Mouse (Mus musculus): ENCODE measurements around the gene Gm48551. TPM values are rescaled to one million over a fixed set of nuclear protein-coding genes. Genes with fewer than 3 reads are reported as not detected.

Gm48551 gene
- polyA plus RNA-seq (2014; fragmentation: Illumina TruSeq; extraction: RNeasy Lipid Tissue Mini Kit (QIAGEN cat#74804); ENCODE audit: low read depth, low replicate concordance), result not detected

GRCm38 (mm10) chr10:81383802-81384604 is at the start of gene Gm48551, which contains the start of gene Dohh:
Gm48551 (plus strand) TSS chr10:81384466.
Dohh (plus strand) TSS chr10:81384428.

GRCm38 (mm10) chr10:81342686-81343505 is 41.4 kb upstream of the Gm48551 start, which contains the start of gene Gipc3:
Gipc3 (minus strand) TSS chr10:81343266.

GRCm38 (mm10) chr10:81350351-81351063 is 33.8 kb upstream of the Gm48551 start, which contains the start of gene Hmg20b:
Hmg20b (minus strand) TSS chr10:81350480.

GRCm38 (mm10) chr10:81356991-81357844 is 27.0 kb upstream of the Gm48551 start, which contains the start of gene Mfsd12:
Mfsd12 (plus strand) TSS chr10:81357491.

GRCm38 (mm10) chr10:81365672-81366476 is 18.4 kb upstream of the Gm48551 start, which contains the start of gene 4930404N11Rik:
4930404N11Rik (minus strand) TSS chr10:81365816.

GRCm38 (mm10) chr10:81377793-81378552 is 6.3 kb upstream of the Gm48551 start, which contains the start of gene Fzr1:
Fzr1 (minus strand) TSS chr10:81378516.

DNA sequence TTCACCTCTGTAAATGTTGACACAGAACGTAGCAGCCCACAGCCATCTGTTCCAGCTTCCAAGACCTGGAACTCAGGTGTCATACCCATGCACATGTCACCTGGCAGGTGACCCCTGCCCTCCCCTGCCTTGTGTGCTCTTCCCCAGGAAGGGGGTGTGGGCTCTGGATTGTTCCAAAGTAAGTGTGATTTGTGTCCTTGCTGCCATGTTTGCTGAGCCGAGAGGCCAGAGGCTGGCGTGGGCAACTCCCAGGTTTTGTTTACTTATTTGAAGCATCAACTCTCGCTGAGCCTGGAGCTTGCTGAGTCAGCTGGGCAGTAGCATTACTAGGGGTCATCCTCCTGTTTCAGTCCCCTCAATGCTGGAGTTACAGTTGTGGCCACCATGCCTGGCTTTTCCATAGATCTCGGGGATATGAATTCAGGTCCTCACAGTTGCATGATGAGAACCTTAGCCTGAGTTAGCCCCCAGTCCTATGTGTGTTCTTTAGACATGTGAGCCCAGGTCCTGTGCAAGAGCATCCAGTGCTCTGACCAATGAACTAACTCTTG is 4.3 kb downstream of the Gm48551 start, which contains the start of gene Gm48552:
Gene Gm48552, plus strand, starts transcription at position 501 of the 551 bp plus-strand sequence.

DNA sequence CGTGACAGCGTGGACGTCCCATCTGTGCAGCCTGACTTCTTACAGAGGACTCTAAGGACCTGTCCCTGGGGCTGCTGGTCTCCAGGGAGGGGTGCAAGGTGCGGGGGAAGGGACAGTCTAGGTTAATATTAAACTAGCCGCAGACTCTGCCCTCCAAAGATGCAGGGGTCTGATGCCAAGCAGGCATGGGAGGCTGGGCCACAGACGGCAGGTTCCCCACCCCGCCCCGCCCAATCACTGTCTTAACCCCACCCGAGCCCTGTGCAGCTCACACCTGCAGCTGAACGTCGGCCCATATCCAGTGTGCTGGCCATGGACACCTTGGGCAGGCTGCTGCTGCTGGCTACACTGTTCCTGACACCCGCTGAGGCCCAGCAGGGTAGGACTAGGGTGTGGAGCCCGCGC is 8.5 kb downstream of the Gm48551 start, which contains the start of gene Smim24:
Gene Smim24, plus strand, starts transcription at position 271 of the 405 bp plus-strand sequence.

Other genes with a start within 250 kb of the Gm48551 start
- 6.0 TPM for gene Zbtb7a, start 249.2 kb upstream of the Gm48551 start, polyA plus RNA-seq (2014; fragmentation: Illumina TruSeq; extraction: RNeasy Lipid Tissue Mini Kit (QIAGEN cat#74804); ENCODE audit: low read depth, low replicate concordance)
- gene Pias4, start 216.5 kb upstream of the Gm48551 start, polyA plus RNA-seq (2014; fragmentation: Illumina TruSeq; extraction: RNeasy Lipid Tissue Mini Kit (QIAGEN cat#74804); ENCODE audit: low read depth, low replicate concordance), result 0.61 TPM
- 34.4 TPM for gene Eef2, start 207.8 kb upstream of the Gm48551 start, polyA plus RNA-seq (2014; fragmentation: Illumina TruSeq; extraction: RNeasy Lipid Tissue Mini Kit (QIAGEN cat#74804); ENCODE audit: low read depth, low replicate concordance)
- not detected for gene Dapk3, start 201.5 kb upstream of the Gm48551 start, polyA plus RNA-seq (2014; fragmentation: Illumina TruSeq; extraction: RNeasy Lipid Tissue Mini Kit (QIAGEN cat#74804); ENCODE audit: low read depth, low replicate concordance)
- not detected for gene 4930442H23Rik, start 200.6 kb upstream of the Gm48551 start, polyA plus RNA-seq (2014; fragmentation: Illumina TruSeq; extraction: RNeasy Lipid Tissue Mini Kit (QIAGEN cat#74804); ENCODE audit: low read depth, low replicate concordance)
- not detected for gene Nmrk2, start 182.4 kb upstream of the Gm48551 start, polyA plus RNA-seq (2014; fragmentation: Illumina TruSeq; extraction: RNeasy Lipid Tissue Mini Kit (QIAGEN cat#74804); ENCODE audit: low read depth, low replicate concordance)
- gene Atcay, start 153.6 kb upstream of the Gm48551 start, polyA plus RNA-seq (2014; fragmentation: Illumina TruSeq; extraction: RNeasy Lipid Tissue Mini Kit (QIAGEN cat#74804); ENCODE audit: low read depth, low replicate concordance), result not detected
- not detected for gene Zfr2, start 151.3 kb upstream of the Gm48551 start, polyA plus RNA-seq (2014; fragmentation: Illumina TruSeq; extraction: RNeasy Lipid Tissue Mini Kit (QIAGEN cat#74804); ENCODE audit: low read depth, low replicate concordance)
- gene Matk, start 131.5 kb upstream of the Gm48551 start, polyA plus RNA-seq (2014; fragmentation: Illumina TruSeq; extraction: RNeasy Lipid Tissue Mini Kit (QIAGEN cat#74804); ENCODE audit: low read depth, low replicate concordance), result not detected
- 4.6 TPM for gene Mrpl54, start 117.5 kb upstream of the Gm48551 start, polyA plus RNA-seq (2014; fragmentation: Illumina TruSeq; extraction: RNeasy Lipid Tissue Mini Kit (QIAGEN cat#74804); ENCODE audit: low read depth, low replicate concordance)
- 1.1 TPM for gene Apba3, start 117.5 kb upstream of the Gm48551 start, polyA plus RNA-seq (2014; fragmentation: Illumina TruSeq; extraction: RNeasy Lipid Tissue Mini Kit (QIAGEN cat#74804); ENCODE audit: low read depth, low replicate concordance)
- gene Tjp3, start 92.9 kb upstream of the Gm48551 start, polyA plus RNA-seq (2014; fragmentation: Illumina TruSeq; extraction: RNeasy Lipid Tissue Mini Kit (QIAGEN cat#74804); ENCODE audit: low read depth, low replicate concordance), result 1.4 TPM
- 1.0 TPM for gene Pip5k1c, start 91.5 kb upstream of the Gm48551 start, polyA plus RNA-seq (2014; fragmentation: Illumina TruSeq; extraction: RNeasy Lipid Tissue Mini Kit (QIAGEN cat#74804); ENCODE audit: low read depth, low replicate concordance)
- gene Cactin, start 63.4 kb upstream of the Gm48551 start, polyA plus RNA-seq (2014; fragmentation: Illumina TruSeq; extraction: RNeasy Lipid Tissue Mini Kit (QIAGEN cat#74804); ENCODE audit: low read depth, low replicate concordance), result 0.24 TPM
- gene Tbxa2r, start 55.7 kb upstream of the Gm48551 start, polyA plus RNA-seq (2014; fragmentation: Illumina TruSeq; extraction: RNeasy Lipid Tissue Mini Kit (QIAGEN cat#74804); ENCODE audit: low read depth, low replicate concordance), result not detected
- gene Gipc3, start 41.2 kb upstream of the Gm48551 start, polyA plus RNA-seq (2014; fragmentation: Illumina TruSeq; extraction: RNeasy Lipid Tissue Mini Kit (QIAGEN cat#74804); ENCODE audit: low read depth, low replicate concordance), result not detected
- gene Hmg20b, start 34.0 kb upstream of the Gm48551 start, polyA plus RNA-seq (2014; fragmentation: Illumina TruSeq; extraction: RNeasy Lipid Tissue Mini Kit (QIAGEN cat#74804); ENCODE audit: low read depth, low replicate concordance), result 4.2 TPM
- 0.24 TPM for gene Mfsd12, start 27.0 kb upstream of the Gm48551 start, polyA plus RNA-seq (2014; fragmentation: Illumina TruSeq; extraction: RNeasy Lipid Tissue Mini Kit (QIAGEN cat#74804); ENCODE audit: low read depth, low replicate concordance)
- not detected for gene 4930404N11Rik, start 18.6 kb upstream of the Gm48551 start, polyA plus RNA-seq (2014; fragmentation: Illumina TruSeq; extraction: RNeasy Lipid Tissue Mini Kit (QIAGEN cat#74804); ENCODE audit: low read depth, low replicate concordance)
- gene Fzr1, start 6.0 kb upstream of the Gm48551 start, polyA plus RNA-seq (2014; fragmentation: Illumina TruSeq; extraction: RNeasy Lipid Tissue Mini Kit (QIAGEN cat#74804); ENCODE audit: low read depth, low replicate concordance), result 0.34 TPM
- gene Dohh, start within 50 bp of the Gm48551 start, polyA plus RNA-seq (2014; fragmentation: Illumina TruSeq; extraction: RNeasy Lipid Tissue Mini Kit (QIAGEN cat#74804); ENCODE audit: low read depth, low replicate concordance), result not detected
- not detected for gene Gm48552, start 4.5 kb downstream of the Gm48551 start, polyA plus RNA-seq (2014; fragmentation: Illumina TruSeq; extraction: RNeasy Lipid Tissue Mini Kit (QIAGEN cat#74804); ENCODE audit: low read depth, low replicate concordance)
- not detected for gene Smim24, start 8.6 kb downstream of the Gm48551 start, polyA plus RNA-seq (2014; fragmentation: Illumina TruSeq; extraction: RNeasy Lipid Tissue Mini Kit (QIAGEN cat#74804); ENCODE audit: low read depth, low replicate concordance)
- 14.6 TPM for gene Nfic, start 71.2 kb downstream of the Gm48551 start, polyA plus RNA-seq (2014; fragmentation: Illumina TruSeq; extraction: RNeasy Lipid Tissue Mini Kit (QIAGEN cat#74804); ENCODE audit: low read depth, low replicate concordance)
- gene Celf5, start 98.2 kb downstream of the Gm48551 start, polyA plus RNA-seq (2014; fragmentation: Illumina TruSeq; extraction: RNeasy Lipid Tissue Mini Kit (QIAGEN cat#74804); ENCODE audit: low read depth, low replicate concordance), result not detected
- gene Ncln, start 111.9 kb downstream of the Gm48551 start, polyA plus RNA-seq (2014; fragmentation: Illumina TruSeq; extraction: RNeasy Lipid Tissue Mini Kit (QIAGEN cat#74804); ENCODE audit: low read depth, low replicate concordance), result 1.6 TPM
- gene S1pr4, start 115.7 kb downstream of the Gm48551 start, polyA plus RNA-seq (2014; fragmentation: Illumina TruSeq; extraction: RNeasy Lipid Tissue Mini Kit (QIAGEN cat#74804); ENCODE audit: low read depth, low replicate concordance), result not detected
- gene Gna15, start 139.8 kb downstream of the Gm48551 start, polyA plus RNA-seq (2014; fragmentation: Illumina TruSeq; extraction: RNeasy Lipid Tissue Mini Kit (QIAGEN cat#74804); ENCODE audit: low read depth, low replicate concordance), result not detected
- 4.4 TPM for gene Gna11, start 160.7 kb downstream of the Gm48551 start, polyA plus RNA-seq (2014; fragmentation: Illumina TruSeq; extraction: RNeasy Lipid Tissue Mini Kit (QIAGEN cat#74804); ENCODE audit: low read depth, low replicate concordance)
- 37.6 TPM for gene Aes, start 175.0 kb downstream of the Gm48551 start, polyA plus RNA-seq (2014; fragmentation: Illumina TruSeq; extraction: RNeasy Lipid Tissue Mini Kit (QIAGEN cat#74804); ENCODE audit: low read depth, low replicate concordance)
- 4.2 TPM for gene Tle2, start 190.1 kb downstream of the Gm48551 start, polyA plus RNA-seq (2014; fragmentation: Illumina TruSeq; extraction: RNeasy Lipid Tissue Mini Kit (QIAGEN cat#74804); ENCODE audit: low read depth, low replicate concordance)
- 0.74 TPM for gene Tle6, start 216.6 kb downstream of the Gm48551 start, polyA plus RNA-seq (2014; fragmentation: Illumina TruSeq; extraction: RNeasy Lipid Tissue Mini Kit (QIAGEN cat#74804); ENCODE audit: low read depth, low replicate concordance)
- gene BC025920, start 221.8 kb downstream of the Gm48551 start, polyA plus RNA-seq (2014; fragmentation: Illumina TruSeq; extraction: RNeasy Lipid Tissue Mini Kit (QIAGEN cat#74804); ENCODE audit: low read depth, low replicate concordance), result 0.53 TPM
- gene Sirt6, start 243.3 kb downstream of the Gm48551 start, polyA plus RNA-seq (2014; fragmentation: Illumina TruSeq; extraction: RNeasy Lipid Tissue Mini Kit (QIAGEN cat#74804); ENCODE audit: low read depth, low replicate concordance), result 0.21 TPM
- 1.6 TPM for gene Ankrd24, start 244.1 kb downstream of the Gm48551 start, polyA plus RNA-seq (2014; fragmentation: Illumina TruSeq; extraction: RNeasy Lipid Tissue Mini Kit (QIAGEN cat#74804); ENCODE audit: low read depth, low replicate concordance)

Data from liver, adult 10 weeks (tissue).